Mouse (Mus musculus) ovary, postnatal 36 days (tissue): ENCODE results near the gene Gm21028.
"Not testable (repeated sequence)": the region's sequence is repeated elsewhere in the genome, so short reads cannot be mapped to it uniquely, and the experiment has no call there.

Source experiments
- DNase-seq: peaks from one replicate; pipeline ENCODE4 v3.0.0; 2022; ENCODE audit warnings: low spot score, mixed read lengths

Gm21028 gene

GRCm38 (mm10) chr7:42578488-42578887 is at the start of gene Gm21028:
Gene Gm21028 (minus strand): TSS chr7:42578588.
- no peak for DNase-seq

GRCm38 (mm10) chr7:42595666-42596065 is 17.3 kb upstream of the Gm21028 start:
- DNase-seq: not testable (repeated sequence)

- not testable (repeated sequence) for DNase-seq
Observed at GRCm38 (mm10) chr7:42592413-42592812, 14.0 kb upstream of the Gm21028 start, which contains the start of gene Zfp977. Gene Zfp977 (minus strand): TSS chr7:42592547.

- not testable (repeated sequence) for DNase-seq
Observed at GRCm38 (mm10) chr7:42591311-42591710, 12.9 kb upstream of the Gm21028 start.

GRCm38 (mm10) chr7:42551766-42552165 is 26.6 kb downstream of the Gm21028 start:
- no peak for DNase-seq
